16 mouse cellular contexts compared by ENCODE assay signal in the genomic region with DNA sequence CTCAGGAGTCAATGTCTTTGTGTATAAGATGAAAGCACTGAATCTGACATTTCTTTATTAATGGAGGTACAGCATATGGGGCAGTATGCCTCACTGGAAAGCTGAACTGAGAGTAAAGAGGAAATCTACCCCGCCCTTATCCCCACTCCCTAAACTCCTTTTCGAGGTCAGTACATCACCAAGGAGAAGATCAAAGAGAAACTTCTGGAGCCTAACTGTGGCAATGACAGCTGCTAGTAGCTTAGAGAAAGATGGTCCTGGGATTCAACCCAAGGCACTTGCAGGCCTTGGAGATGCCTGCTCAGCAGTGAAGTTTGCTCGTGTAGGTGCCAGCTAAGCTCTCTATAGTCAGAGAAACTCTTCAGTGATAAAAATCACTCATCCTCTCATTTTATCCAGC.
"Had no signal": no experiment of that assay in that cellular context is flagged by ENCODE, and none has a peak within 500 bp of the region (broad histone marks: within the 10 kb centered on the region; RNA-seq: fewer than 3 reads in every experiment).

No protein-coding gene starts in this region.

- H3K27me3 ChIP-seq: neural tube, embryonic 12.5 days; neural tube, embryonic 13.5 days; neural tube, embryonic 15.5 days; stomach, embryonic 15.5 days had no signal

- H3K27ac ChIP-seq: neural tube, embryonic 12.5 days; neural tube, embryonic 13.5 days; neural tube, embryonic 15.5 days; stomach, embryonic 15.5 days had no signal

- H3K9me3 ChIP-seq: neural tube, embryonic 12.5 days; neural tube, embryonic 13.5 days; neural tube, embryonic 15.5 days; stomach, embryonic 15.5 days had no signal

- H3K4me3 ChIP-seq: neural tube, embryonic 12.5 days; neural tube, embryonic 13.5 days; neural tube, embryonic 15.5 days; stomach, embryonic 15.5 days had no signal

- H3K4me1 ChIP-seq: neural tube, embryonic 12.5 days had no signal

- H3K36me3 ChIP-seq: neural tube, embryonic 12.5 days; neural tube, embryonic 13.5 days; neural tube, embryonic 15.5 days; stomach, embryonic 15.5 days had no signal

- H3K9ac ChIP-seq: neural tube, embryonic 12.5 days; neural tube, embryonic 13.5 days; neural tube, embryonic 15.5 days; stomach, embryonic 15.5 days had no signal

- DNase-seq: retina, postnatal 1 day; right cerebral cortex, adult 18-20 months; right cerebral cortex, postnatal 14 days; right cerebral cortex, postnatal 25 days; right cerebral cortex, postnatal 4 days; spleen, adult 18-20 months; thymus, adult 18-20 months; thymus, adult 2 months; thymus, postnatal 14 days; thymus, postnatal 25 days; thymus, postnatal 36 days; thymus, postnatal 4 days had no signal

- H3K4me2 ChIP-seq: neural tube, embryonic 12.5 days; neural tube, embryonic 13.5 days; neural tube, embryonic 15.5 days; stomach, embryonic 15.5 days had no signal
